7 mouse cellular contexts compared by ENCODE assay signal in genomic region chr10:120130621-120131020, GRCm38 (mm10). TPM values are rescaled to one million over a fixed set of nuclear protein-coding genes. Genes with fewer than 3 reads are reported as not detected.
DNase-seq lines count a peak whose midpoint lies in the region; ATAC-seq and TF ChIP-seq lines count a peak whose summit lies in the region.

No protein-coding gene starts in this region.

- H3K27ac ChIP-seq in intestine, postnatal 0 days (ENCODE audit: low read depth, low read length): no peak overlapping the region
- H3K27ac ChIP-seq in intestine, embryonic 16.5 days (ENCODE audit: low read length): no peak overlapping the region
- no peak overlapping the region for H3K27ac ChIP-seq in liver, embryonic 14.5 days

- no peak overlapping the region for H3K9ac ChIP-seq in intestine, postnatal 0 days (ENCODE audit: low read depth, low read length)
- no peak overlapping the region for H3K9ac ChIP-seq in intestine, embryonic 16.5 days (ENCODE audit: low read depth, low read length)
- H3K9ac ChIP-seq in liver, embryonic 14.5 days (replicated peaks): no peak overlapping the region

- no peak overlapping the region for H3K4me3 ChIP-seq in intestine, postnatal 0 days (ENCODE audit: low read depth, low read length)
- H3K4me3 ChIP-seq in intestine, embryonic 16.5 days (ENCODE audit: low read length): no peak overlapping the region
- H3K4me3 ChIP-seq in liver, embryonic 14.5 days (ENCODE audit: insufficient read depth in 1 of 2, low read depth in 2 of 2, low read length in 2 of 2): no peak overlapping the region

- peak; percentile 64 for DNase-seq in NIH3T3 (ENCODE audit: low read depth)
- DNase-seq in c-Kit-positive CD71-positive TER-119-positive erythroid progenitor cells, embryonic 14.5 days (ENCODE audit: low spot score): peak; percentile 38
- DNase-seq in kidney, postnatal 10 days: peak; percentile 65
- peak in 1 of 3 experiments; percentile 13 for DNase-seq in liver, embryonic 14.5 days (ENCODE audit: low read depth in 3 of 3, low spot score in 3 of 3)
- peak; percentile 77 for DNase-seq in right cerebral cortex, postnatal 4 days

- H3K9me3 ChIP-seq in intestine, postnatal 0 days (ENCODE audit: control insufficient read depth): no peaks in the 10 kb centered on the region
- no peaks in the 10 kb centered on the region for H3K9me3 ChIP-seq in intestine, embryonic 16.5 days (ENCODE audit: control insufficient read depth, low read length)
- H3K9me3 ChIP-seq in liver, embryonic 14.5 days (ENCODE audit: control insufficient read depth, low read length): no peaks in the 10 kb centered on the region

- no peak for TF ChIP-seq EP300 in liver, embryonic 14.5 days (IDR thresholded peaks at IDR 0.05; ENCODE audit: low read depth)

- no peak for ATAC-seq in intestine, postnatal 0 days
- ATAC-seq in intestine, embryonic 16.5 days: no peak
- no peak for ATAC-seq in liver, embryonic 14.5 days (ENCODE audit: insufficient read depth)

- no peaks in the 10 kb centered on the region for H3K27me3 ChIP-seq in intestine, postnatal 0 days (replicated peaks; ENCODE audit: control insufficient read depth, insufficient read depth, low read length)
- no peaks in the 10 kb centered on the region for H3K27me3 ChIP-seq in intestine, embryonic 16.5 days (replicated peaks; ENCODE audit: control insufficient read depth, insufficient read depth, low read length)
- no peaks in the 10 kb centered on the region for H3K27me3 ChIP-seq in liver, embryonic 14.5 days (ENCODE audit: control insufficient read depth, insufficient read depth, low read length)

- H3K4me2 ChIP-seq in intestine, postnatal 0 days (replicated peaks; ENCODE audit: low read depth): no peak overlapping the region
- no peak overlapping the region for H3K4me2 ChIP-seq in intestine, embryonic 16.5 days (ENCODE audit: low read depth, low read length)
- no peak overlapping the region for H3K4me2 ChIP-seq in liver, embryonic 14.5 days (ENCODE audit: low read depth)

- 66% methylated on average over 16 of the region's 16 CpGs for WGBS in intestine, postnatal 0 days
- 61% methylated on average over 16 of the region's 16 CpGs for WGBS in intestine, embryonic 16.5 days
- WGBS in liver, embryonic 14.5 days (ENCODE audit: insufficient replicate concordance): 59% methylated on average over 16 of the region's 16 CpGs

- no peaks in the 10 kb centered on the region for H3K4me1 ChIP-seq in intestine, postnatal 0 days (replicated peaks; ENCODE audit: control insufficient read depth, insufficient read depth, low read length)
- no peaks in the 10 kb centered on the region for H3K4me1 ChIP-seq in intestine, embryonic 16.5 days (ENCODE audit: control insufficient read depth, insufficient read depth, low read length)
- H3K4me1 ChIP-seq in liver, embryonic 14.5 days (replicated peaks; ENCODE audit: control insufficient read depth in 2 of 2, insufficient read depth in 2 of 2, low read length in 1 of 2): no peaks in the 10 kb centered on the region

- TF ChIP-seq CTCF in intestine, postnatal 0 days (IDR thresholded peaks at IDR 0.05; ENCODE audit: low read depth): peak; percentile 65
- TF ChIP-seq CTCF in liver, embryonic 14.5 days (IDR thresholded peaks at IDR 0.05; ENCODE audit: low read depth): peak; percentile 75

- H3K36me3 ChIP-seq in intestine, postnatal 0 days (ENCODE audit: control insufficient read depth, insufficient read depth): no peaks in the 10 kb centered on the region
- no peaks in the 10 kb centered on the region for H3K36me3 ChIP-seq in intestine, embryonic 16.5 days (ENCODE audit: control insufficient read depth, insufficient read depth, low read length)
- H3K36me3 ChIP-seq in liver, embryonic 14.5 days (replicated peaks; ENCODE audit: control insufficient read depth, insufficient read depth, low read depth): no peaks in the 10 kb centered on the region

RNA-seq across cellular contexts. Expression of gene Helb, which starts 17.8 kb away (rescaled TPM):
- 2.3 and 3.1 TPM in 2 replicates for polyA plus RNA-seq in intestine, postnatal 0 days (2015; fragmentation: Nextera tagmentation; extraction: Ambion mirVana)
- polyA plus RNA-seq in intestine, embryonic 16.5 days (2015; fragmentation: Nextera tagmentation; extraction: Ambion mirVana): 4.1 and 4.2 TPM in 2 replicates
- 6.6 and 9.0 TPM in 2 replicates for polyA plus RNA-seq in liver, embryonic 14.5 days (2012; rRNA removed)
- polyA plus RNA-seq in liver, embryonic 14.5 days (2014; fragmentation: Nextera tagmentation; extraction: Ambion mirVana): 5.9 and 6.0 TPM in 2 replicates
